Mouse (Mus musculus) heart, embryonic 11.5 days (tissue): ENCODE measurements around the gene Sema4f. TPM values are rescaled to one million over a fixed set of nuclear protein-coding genes. Genes with fewer than 3 reads are reported as not detected.

Experiments
- ATAC-seq: fragments of 200-750 bp; cut with Nextera tagmentation; replicated peaks from 2 replicates; pipeline ENCODE4 v1.8.0; 2017; ENCODE audit warnings: moderate library complexity; ENCODE audit not compliant: insufficient number of reproducible peaks, low FRiP score, low TSS enrichment
- H3K27ac ChIP-seq: fragments of 300-500 bp; sonication (generic); 2 replicates; pipeline ENCODE4 v1.5.1; 2014; ENCODE audit warnings: mild to moderate bottlenecking, low read depth, low read length
- H3K27me3 ChIP-seq: fragments of 300-500 bp; sonication (generic); 2 replicates; pipeline ENCODE4 v1.6.1; 2014; ENCODE audit warnings: mild to moderate bottlenecking, low read length, mixed read lengths; ENCODE audit not compliant: control insufficient read depth, insufficient read depth
- H3K36me3 ChIP-seq: fragments of 300-500 bp; sonication (generic); 2 replicates; pipeline ENCODE4 v1.6.1; 2014; ENCODE audit warnings: mild to moderate bottlenecking, low read length, moderate library complexity, mixed read lengths; ENCODE audit not compliant: control insufficient read depth, insufficient read depth
- H3K4me1 ChIP-seq: fragments of 300-500 bp; sonication (generic); 2 replicates; pipeline ENCODE4 v1.6.1; 2014; ENCODE audit warnings: low read length; ENCODE audit not compliant: control insufficient read depth, insufficient read depth
- H3K4me2 ChIP-seq: fragments of 300-500 bp; sonication (generic); 2 replicates; pipeline ENCODE4 v1.6.1; 2014; ENCODE audit warnings: mild to moderate bottlenecking, moderate library complexity
- H3K4me3 ChIP-seq: fragments of 300-500 bp; sonication (generic); 2 replicates; pipeline ENCODE4 v1.5.1; 2014; ENCODE audit warnings: low read depth, low read length
- H3K9ac ChIP-seq: fragments of 300-500 bp; sonication (generic); 2 replicates; pipeline ENCODE4 v1.6.1; 2014; ENCODE audit warnings: mild to moderate bottlenecking, low read depth, low read length, moderate library complexity
- H3K9me3 ChIP-seq: fragments of 300-500 bp; sonication (generic); replicated peaks from 2 replicates; pipeline ENCODE4 v1.6.1; 2016; ENCODE audit warnings: low read length; ENCODE audit not compliant: control insufficient read depth
- WGBS: fragments of 180-500 bp; shearing (Covaris S2); extraction: QIAGEN DNeasy Blood & Tissue Kit; methylation state at CpG from one replicate; pipeline ENCODE4 v1.1.7; 2014; ENCODE audit not compliant: insufficient replicate concordance; 5-methylcytosine and 5-hydroxymethylcytosine counted together
- polyA plus RNA-seq: library from polyadenylated mRNA; unstranded; fragments of >200 nt; fragmentation: Nextera tagmentation; extraction: Ambion mirVana; gene quantifications from 2 replicates; pipeline ENCODE4 v1.2.1, GENCODE M21; 2014

The Sema4f gene
- polyA plus RNA-seq, 1 experiment from 2014 or later, result 0.04 TPM

DNA sequence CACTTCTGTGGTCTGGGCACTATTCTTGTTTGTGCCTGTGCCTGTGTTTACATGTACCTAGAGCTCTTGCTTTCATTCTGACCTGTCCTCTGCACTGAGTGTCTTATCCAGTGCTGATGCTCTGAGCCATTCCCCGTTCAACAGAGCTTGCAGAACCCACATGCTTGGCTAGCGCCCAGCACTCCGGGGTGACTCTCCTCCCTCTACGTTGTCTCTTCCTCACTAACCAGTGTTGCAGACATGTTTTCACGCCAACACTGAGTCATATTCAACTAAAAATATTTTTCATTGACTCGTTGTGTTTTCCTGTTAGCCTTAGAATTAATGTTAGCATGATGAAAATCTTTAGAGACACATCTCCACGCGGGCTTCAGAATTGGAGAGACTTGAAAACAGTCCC is 31.5 kb downstream of the Sema4f start:
- WGBS, result 83% methylated on average over 8 of the region's 8 CpGs
- H3K36me3 ChIP-seq, result no peaks in the 10 kb centered on the region
- H3K9me3 ChIP-seq, result no peaks in the 10 kb centered on the region
- no peak overlapping the region for H3K27ac ChIP-seq
- H3K27me3 ChIP-seq, result 0 out of 2 replicates have a peak, but pooled peaks cover 3% of the 10 kb centered on the region
- ATAC-seq, result no peak
- H3K9ac ChIP-seq, result no peak overlapping the region
- H3K4me1 ChIP-seq, result no peaks in the 10 kb centered on the region
- H3K4me3 ChIP-seq, result no peak overlapping the region
- H3K4me2 ChIP-seq, result no peak overlapping the region

DNA sequence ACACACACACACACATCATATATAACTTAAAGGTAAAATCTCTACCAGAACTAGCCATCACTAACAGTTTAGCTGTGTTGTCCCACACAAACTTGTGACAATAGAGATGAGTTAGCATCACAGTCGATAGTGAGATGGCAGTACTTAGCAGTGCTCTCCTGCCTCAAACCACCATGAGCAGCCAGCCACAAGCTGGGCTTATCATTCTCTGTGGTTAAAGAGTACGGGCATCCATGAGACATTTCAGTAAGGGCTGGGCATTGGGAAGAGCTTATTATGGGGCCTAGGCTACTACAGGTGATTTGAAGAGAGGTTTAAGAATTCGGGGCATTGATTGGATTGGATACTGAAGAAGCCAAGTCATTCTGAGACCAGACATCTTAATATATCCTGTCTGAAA is 32.6 kb downstream of the Sema4f start:
- WGBS, result 78% methylated on average over 3 of the region's 3 CpGs
- Histone ChIP-seq H3K9ac (no peak overlapping the region), H3K9me3 (no peaks in the 10 kb centered on the region), H3K4me3 (no peak overlapping the region), H3K36me3 (no peaks in the 10 kb centered on the region), H3K4me1 (no peaks in the 10 kb centered on the region), H3K4me2 (no peak overlapping the region), H3K27ac (no peak overlapping the region), H3K27me3 (0 out of 2 replicates have a peak, but pooled peaks cover 3% of the 10 kb centered on the region)
- no peak for ATAC-seq

GRCm38 (mm10) chr6:82902559-82902958 is 37.0 kb downstream of the Sema4f start:
- ATAC-seq, result no peak
- Histone ChIP-seq H3K4me3 (no peak overlapping the region), H3K36me3 (no peaks in the 10 kb centered on the region), H3K9me3 (no peaks in the 10 kb centered on the region), H3K27ac (no peak overlapping the region), H3K9ac (no peak overlapping the region), H3K4me2 (no peak overlapping the region), H3K4me1 (peaks cover 10% of the 10 kb centered on the region), H3K27me3 (0 out of 2 replicates have a peak, but pooled peaks cover 3% of the 10 kb centered on the region)
- WGBS, result 29% methylated on average over 8 of the region's 8 CpGs

- Histone ChIP-seq H3K4me3 (no peak overlapping the region), H3K36me3 (no peaks in the 10 kb centered on the region), H3K9ac (no peak overlapping the region), H3K4me2 (no peak overlapping the region), H3K27ac (no peak overlapping the region), H3K9me3 (no peaks in the 10 kb centered on the region), H3K27me3 (no peaks in the 10 kb centered on the region), H3K4me1 (peaks cover 15% of the 10 kb centered on the region)
- 30% methylated on average over 4 of the region's 4 CpGs for WGBS
- 0 out of 2 replicates have a peak, but pooled peaks have one; percentile 51 for ATAC-seq
These were observed 40.8 kb downstream of the Sema4f start for GRCm38 (mm10) chr6:82898745-82899144.

GRCm38 (mm10) chr6:82898227-82898626 is 41.3 kb downstream of the Sema4f start:
- no peak for ATAC-seq
- Histone ChIP-seq H3K9ac (no peak overlapping the region), H3K4me3 (no peak overlapping the region), H3K4me2 (no peak overlapping the region), H3K4me1 (peaks cover 15% of the 10 kb centered on the region), H3K36me3 (no peaks in the 10 kb centered on the region), H3K27ac (no peak overlapping the region), H3K27me3 (no peaks in the 10 kb centered on the region), H3K9me3 (no peaks in the 10 kb centered on the region)
- WGBS, result 72% methylated on average over 4 of the region's 4 CpGs

DNA sequence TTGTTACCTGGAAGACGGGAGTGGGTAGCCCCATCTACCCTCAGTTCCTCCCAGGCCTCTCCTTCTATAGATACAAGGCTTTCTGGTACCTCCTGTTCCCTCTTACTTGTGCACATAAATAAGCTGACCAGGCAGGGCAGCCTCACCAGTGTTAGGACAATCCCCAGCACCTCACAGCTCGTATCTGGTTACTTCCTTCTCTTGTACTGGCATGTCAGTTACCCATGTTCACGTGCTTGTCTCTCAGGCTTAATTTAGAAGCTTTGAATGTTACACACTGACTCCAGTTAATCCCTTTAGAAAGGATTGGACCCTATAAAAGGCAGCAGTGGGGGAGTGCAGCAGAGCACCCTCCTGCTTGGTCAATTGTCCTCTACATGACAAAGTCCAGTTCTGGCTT is 42.3 kb downstream of the Sema4f start:
- Histone ChIP-seq H3K36me3 (no peaks in the 10 kb centered on the region), H3K9me3 (no peaks in the 10 kb centered on the region), H3K4me2 (no peak overlapping the region), H3K4me1 (peaks cover 15% of the 10 kb centered on the region), H3K27me3 (no peaks in the 10 kb centered on the region), H3K4me3 (no peak overlapping the region), H3K27ac (peak overlapping the region; percentile 13; the same call in 1 of the 2 replicates), H3K9ac (no peak overlapping the region)
- ATAC-seq, result 0 out of 2 replicates have a peak, but pooled peaks have one; percentile 44
- WGBS, result 44% methylated on average over 3 of the region's 3 CpGs

GRCm38 (mm10) chr6:82893415-82893814 is 46.2 kb downstream of the Sema4f start:
- peaks cover 19% of the 10 kb centered on the region for H3K4me1 ChIP-seq
- H3K9ac ChIP-seq, result no peak overlapping the region
- no peaks in the 10 kb centered on the region for H3K27me3 ChIP-seq
- ATAC-seq, result no peak
- no peak overlapping the region for H3K4me2 ChIP-seq
- no peaks in the 10 kb centered on the region for H3K9me3 ChIP-seq
- H3K4me3 ChIP-seq, result no peak overlapping the region
- H3K27ac ChIP-seq, result no peak overlapping the region
- WGBS, result 63% methylated on average over 3 of the region's 3 CpGs
- no peaks in the 10 kb centered on the region for H3K36me3 ChIP-seq

GRCm38 (mm10) chr6:82892540-82892939 is 47.0 kb downstream of the Sema4f start:
- H3K9me3 ChIP-seq, result no peaks in the 10 kb centered on the region
- ATAC-seq, result no peak
- no peak overlapping the region for H3K4me2 ChIP-seq
- H3K27ac ChIP-seq, result no peak overlapping the region
- no peaks in the 10 kb centered on the region for H3K36me3 ChIP-seq
- H3K9ac ChIP-seq, result no peak overlapping the region
- H3K4me1 ChIP-seq, result peaks cover 10% of the 10 kb centered on the region; the same call in 1 of the 2 replicates
- H3K27me3 ChIP-seq, result no peaks in the 10 kb centered on the region
- no peak overlapping the region for H3K4me3 ChIP-seq
- WGBS, result 73% methylated on average over 2 of the region's 2 CpGs

DNA sequence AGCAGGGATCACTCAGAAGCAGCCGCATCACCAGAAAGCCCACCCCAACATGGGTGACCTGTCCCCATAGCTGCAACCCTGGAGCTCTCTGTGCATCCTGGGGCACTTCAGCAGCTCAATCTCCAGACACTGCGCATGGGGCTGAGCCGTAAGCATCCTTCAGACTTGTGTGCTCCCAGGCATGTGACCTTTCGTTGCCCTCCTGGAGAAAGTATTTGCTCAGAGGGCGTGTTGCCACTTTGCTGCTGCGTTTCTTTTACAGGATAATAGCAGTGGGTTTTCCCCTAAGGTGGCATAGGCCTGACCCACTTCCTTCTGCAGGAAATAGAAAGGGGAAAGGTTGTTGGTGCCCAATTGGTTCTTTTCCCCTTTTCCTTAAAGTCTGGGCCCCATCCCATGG is 48.1 kb downstream of the Sema4f start:
- 35% methylated on average over 6 of the region's 6 CpGs for WGBS
- Histone ChIP-seq H3K4me2 (no peak overlapping the region), H3K4me1 (peaks cover 5% of the 10 kb centered on the region; the same call in 1 of the 2 replicates), H3K27ac (no peak overlapping the region), H3K36me3 (no peaks in the 10 kb centered on the region), H3K9ac (no peak overlapping the region), H3K27me3 (no peaks in the 10 kb centered on the region), H3K9me3 (no peaks in the 10 kb centered on the region), H3K4me3 (no peak overlapping the region)
- ATAC-seq, result no peak
